Comparison of ENCODE assay signal across 20 mouse cellular contexts in the genomic region with DNA sequence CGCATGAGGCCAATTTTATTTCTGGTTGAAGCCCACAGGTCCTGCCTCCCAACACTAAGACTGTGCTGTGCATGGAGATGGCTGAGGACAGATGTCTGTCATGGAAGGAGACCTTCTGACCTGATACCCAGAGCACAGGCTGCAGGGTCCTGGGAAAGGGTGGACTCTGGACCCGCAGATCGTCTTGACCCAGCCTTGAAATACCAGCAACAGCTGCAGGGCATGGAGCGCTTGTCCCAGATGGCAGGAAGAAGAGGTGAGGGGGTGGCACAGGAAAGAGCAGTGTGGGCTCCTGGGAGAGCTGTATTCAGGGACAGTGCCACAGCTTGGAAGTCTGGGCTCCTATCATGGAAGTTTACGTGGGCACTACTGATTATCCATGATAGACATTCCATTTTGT.
"Had no signal": no experiment of that assay in that cellular context is flagged by ENCODE, and none has a peak within 500 bp of the region (broad histone marks: within the 10 kb centered on the region; RNA-seq: fewer than 3 reads in every experiment).

No protein-coding gene starts in this region.

- H3K9me3 ChIP-seq: lung, embryonic 15.5 days; megakaryocyte, embryonic 14.5 days; midbrain, embryonic 13.5 days; midbrain, embryonic 15.5 days; neural tube, embryonic 13.5 days; neural tube, embryonic 15.5 days had no signal

- H3K4me2 ChIP-seq: lung, embryonic 15.5 days; midbrain, embryonic 11.5 days; midbrain, embryonic 13.5 days; midbrain, embryonic 15.5 days; neural tube, embryonic 13.5 days; neural tube, embryonic 15.5 days had no signal

- ATAC-seq: lung, postnatal 0 days; midbrain, embryonic 13.5 days; midbrain, embryonic 15.5 days had no signal

- DNase-seq: lung, adult 2 months; lung, postnatal 14 days; lung, postnatal 36 days; retina, postnatal 1 day; right cerebral cortex, adult 18-20 months; right cerebral cortex, postnatal 25 days; right cerebral cortex, postnatal 4 days; spleen, adult 18-20 months; thymus, adult 18-20 months; thymus, postnatal 14 days; thymus, postnatal 36 days had no signal

- H3K27ac ChIP-seq: lung, embryonic 15.5 days; macrophage; midbrain, embryonic 13.5 days; midbrain, embryonic 15.5 days; neural tube, embryonic 13.5 days; neural tube, embryonic 15.5 days had no signal

- H3K4me3 ChIP-seq: lung, embryonic 15.5 days; megakaryocyte, embryonic 14.5 days; midbrain, embryonic 13.5 days; midbrain, embryonic 15.5 days; neural tube, embryonic 13.5 days; neural tube, embryonic 15.5 days had no signal

- H3K27me3 ChIP-seq: lung, embryonic 15.5 days; megakaryocyte, embryonic 14.5 days; midbrain, embryonic 13.5 days; midbrain, embryonic 15.5 days; neural tube, embryonic 13.5 days; neural tube, embryonic 15.5 days had no signal

- H3K9ac ChIP-seq: lung, embryonic 15.5 days; midbrain, embryonic 13.5 days; midbrain, embryonic 15.5 days; neural tube, embryonic 13.5 days; neural tube, embryonic 15.5 days had no signal
